Mouse (Mus musculus): ENCODE measurements at regions not wholly inside any gene's neighbourhood (a gene's known extent, or its start where the extent isn't known, plus 50 kb on each side); places are given as distances from the start of the nearest gene placed in this dataset.

- Histone ChIP-seq H3K4me2 (peak overlapping the region; percentile 62), H3K27me3 (replicated peaks) (no peaks in the 10 kb centered on the region), H3K27ac (peak overlapping the region; percentile 98), H3K9ac (peak overlapping the region; percentile 96), H3K4me1 (no peaks in the 10 kb centered on the region), H3K9me3 (no peaks in the 10 kb centered on the region), H3K4me3 (peak overlapping the region; percentile 50), H3K36me3 (replicated peaks) (no peaks in the 10 kb centered on the region)
- under 1% methylated on average over 31 of the region's 31 CpGs for WGBS
- peak; percentile 12 for ATAC-seq (replicated peaks)
These were observed 228.7 kb downstream of the Mef2c start for GRCm38 (mm10) chr13:83732283-83733121.

- Histone ChIP-seq H3K27me3 (replicated peaks) (no peaks in the 10 kb centered on the region), H3K36me3 (replicated peaks) (no peaks in the 10 kb centered on the region), H3K9me3 (no peaks in the 10 kb centered on the region), H3K27ac (peak overlapping the region; percentile 98), H3K4me2 (peak overlapping the region; percentile 62), H3K4me1 (no peaks in the 10 kb centered on the region), H3K9ac (peak overlapping the region; percentile 96), H3K4me3 (peak overlapping the region; percentile 50)
- no peak for ATAC-seq (replicated peaks)
- under 1% methylated on average over 24 of the region's 24 CpGs for WGBS
These were observed 229.6 kb downstream of the Mef2c start for GRCm38 (mm10) chr13:83733231-83733990.

DNA sequence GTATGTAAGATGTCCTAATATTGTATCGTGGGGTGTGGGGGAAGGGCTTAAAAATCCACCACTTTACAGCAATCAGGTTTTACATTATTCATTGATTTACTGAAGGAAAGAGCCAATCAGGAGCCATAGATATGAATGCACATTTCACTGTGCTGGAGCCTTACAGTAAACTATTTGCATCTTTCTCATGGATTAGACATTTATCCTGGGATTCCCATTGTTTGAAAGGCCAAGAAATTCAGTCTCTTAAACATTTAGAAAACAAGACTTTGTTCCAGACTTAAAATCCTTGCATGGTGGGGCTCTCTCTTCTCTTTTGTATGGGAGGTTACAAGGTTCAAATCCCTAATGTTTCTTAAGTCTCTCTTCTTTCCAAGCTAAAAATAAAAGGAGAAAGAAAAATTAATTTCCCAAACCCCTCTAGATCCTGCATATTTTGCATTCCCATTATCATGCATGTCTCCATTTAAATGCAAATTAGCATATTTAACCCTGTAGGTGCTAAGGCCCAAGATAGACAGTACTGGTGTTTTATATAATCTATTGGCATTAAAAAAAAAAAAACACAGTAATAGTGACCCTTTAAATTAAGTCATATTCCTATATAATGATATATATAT lies 230.3 kb downstream of the Mef2c start:
- Histone ChIP-seq H3K9me3 (no peaks in the 10 kb centered on the region), H3K27me3 (replicated peaks) (no peaks in the 10 kb centered on the region), H3K4me3 (peak overlapping the region; percentile 50), H3K4me1 (no peaks in the 10 kb centered on the region), H3K4me2 (peak overlapping the region; percentile 62), H3K27ac (peak overlapping the region; percentile 98), H3K9ac (peak overlapping the region; percentile 96), H3K36me3 (replicated peaks) (no peaks in the 10 kb centered on the region)
- WGBS: 4% methylated on average over 1 of the region's 1 CpGs
- ATAC-seq (replicated peaks): no peak

DNA sequence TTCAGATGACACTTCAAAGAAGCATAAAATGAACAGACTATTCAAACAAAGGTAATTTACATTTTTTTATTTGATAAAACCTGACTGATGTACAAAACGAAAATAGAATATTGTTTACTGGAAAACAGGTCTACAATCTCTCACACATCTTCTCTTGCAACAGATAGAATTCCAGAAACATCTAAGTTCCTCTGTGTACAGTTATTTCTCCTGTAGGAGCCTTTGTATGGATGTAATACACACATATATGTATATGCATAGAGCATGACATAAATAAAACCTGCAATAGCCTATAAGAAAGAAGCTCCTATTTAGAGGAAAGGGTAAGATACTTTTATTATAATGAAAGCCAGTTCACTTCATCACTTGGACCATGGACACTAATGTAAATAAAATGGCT lies 230.8 kb downstream of the Mef2c start:
- H3K4me2 ChIP-seq: peak overlapping the region; percentile 56

GRCm38 (mm10) chr13:83735101-83735500 lies 231.3 kb downstream of the Mef2c start:
- H3K27me3 ChIP-seq (replicated peaks): no peaks in the 10 kb centered on the region
- H3K4me1 ChIP-seq: no peaks in the 10 kb centered on the region
- no peaks in the 10 kb centered on the region for H3K36me3 ChIP-seq (replicated peaks)
- peak overlapping the region; percentile 56 for H3K4me2 ChIP-seq
- H3K27ac ChIP-seq: peak overlapping the region; percentile 80
- 22% methylated on average over 1 of the region's 1 CpGs for WGBS
- peak overlapping the region; percentile 59; the same call in 1 of the 2 replicates for H3K9ac ChIP-seq
- H3K9me3 ChIP-seq: no peaks in the 10 kb centered on the region
- H3K4me3 ChIP-seq: peak overlapping the region; percentile 37
- ATAC-seq (replicated peaks): no peak

More for the DNA sequence above, 230.8 kb downstream of the Mef2c start:
- 6% methylated on average over 1 of the region's 1 CpGs for WGBS
- Histone ChIP-seq H3K9ac (0 out of 2 replicates have a peak overlapping the region, but pooled peaks have one; percentile 25), H3K27me3 (replicated peaks) (no peaks in the 10 kb centered on the region), H3K27ac (peak overlapping the region; percentile 70; the same call in 1 of the 2 replicates), H3K36me3 (replicated peaks) (no peaks in the 10 kb centered on the region), H3K4me1 (no peaks in the 10 kb centered on the region), H3K4me3 (peak overlapping the region; percentile 37), H3K9me3 (no peaks in the 10 kb centered on the region)
- ATAC-seq (replicated peaks): no peak

GRCm38 (mm10) chr13:83735631-83736475 lies 232.0 kb downstream of the Mef2c start:
- Histone ChIP-seq H3K27ac (peak overlapping the region; percentile 80), H3K4me2 (peak overlapping the region; percentile 56), H3K9me3 (no peaks in the 10 kb centered on the region), H3K4me1 (no peaks in the 10 kb centered on the region), H3K36me3 (replicated peaks) (no peaks in the 10 kb centered on the region), H3K27me3 (replicated peaks) (no peaks in the 10 kb centered on the region), H3K4me3 (peak overlapping the region; percentile 37), H3K9ac (peak overlapping the region; percentile 59)
- WGBS: 17% methylated on average over 10 of the region's 10 CpGs
- no peak for ATAC-seq (replicated peaks)

DNA sequence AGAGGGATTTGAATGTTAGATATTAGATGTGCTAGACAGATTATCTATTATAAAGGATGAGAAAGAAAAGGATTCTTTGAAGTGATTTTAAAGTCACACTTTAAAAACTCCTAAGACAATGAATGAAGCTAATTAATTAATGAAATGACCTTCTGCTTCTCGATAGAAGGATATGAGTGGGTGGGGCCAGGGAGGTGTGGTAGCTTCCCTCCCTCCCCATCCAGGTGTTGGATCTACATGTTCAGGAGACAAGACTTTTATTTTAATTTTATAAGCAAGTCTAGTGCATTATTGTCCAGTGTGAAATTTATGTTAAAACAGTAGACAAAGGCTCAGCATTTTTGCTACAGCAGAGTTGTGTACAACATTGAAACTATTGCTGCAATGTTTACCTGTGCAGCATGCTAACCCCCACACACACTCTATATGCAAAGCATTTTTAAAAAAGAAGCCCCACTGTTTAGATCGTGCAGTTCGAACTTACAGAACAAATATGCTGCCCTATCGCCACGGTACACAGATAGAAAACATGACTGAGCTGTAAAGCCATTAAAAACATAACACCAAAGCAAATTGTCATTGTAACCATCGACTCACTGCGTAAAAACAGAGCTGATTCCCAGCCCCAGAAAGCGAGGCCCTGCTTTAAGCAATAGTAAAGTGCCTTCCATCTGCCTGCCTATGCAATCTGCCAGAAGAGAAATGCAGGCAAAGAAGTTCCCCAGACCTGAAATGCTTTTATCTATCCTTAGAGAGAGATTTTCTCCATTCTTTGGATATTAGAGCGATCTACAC lies 233.4 kb downstream of the Mef2c start:
- ATAC-seq (replicated peaks): no peak
- Histone ChIP-seq H3K4me1 (0 out of 2 replicates have a peak, but pooled peaks cover 6% of the 10 kb centered on the region), H3K4me2 (peak overlapping the region; percentile 64), H3K9me3 (no peaks in the 10 kb centered on the region), H3K9ac (peak overlapping the region; percentile 65), H3K4me3 (peak overlapping the region; percentile 47), H3K27me3 (replicated peaks) (no peaks in the 10 kb centered on the region), H3K36me3 (replicated peaks) (no peaks in the 10 kb centered on the region), H3K27ac (peak overlapping the region; percentile 89)
- WGBS: 3% methylated on average over 9 of the region's 9 CpGs

GRCm38 (mm10) chr13:83737826-83738527 lies 234.1 kb downstream of the Mef2c start:
- Histone ChIP-seq H3K36me3 (replicated peaks) (no peaks in the 10 kb centered on the region), H3K27ac (peak overlapping the region; percentile 89), H3K9ac (peak overlapping the region; percentile 65), H3K4me3 (peak overlapping the region; percentile 47), H3K9me3 (no peaks in the 10 kb centered on the region), H3K4me2 (peak overlapping the region; percentile 64), H3K27me3 (replicated peaks) (no peaks in the 10 kb centered on the region), H3K4me1 (0 out of 2 replicates have a peak, but pooled peaks cover 7% of the 10 kb centered on the region)
- WGBS: under 1% methylated on average over 27 of the region's 27 CpGs
- no peak for ATAC-seq (replicated peaks)

GRCm38 (mm10) chr13:83738528-83738981 lies 234.7 kb downstream of the Mef2c start:
- Histone ChIP-seq H3K9ac (peak overlapping the region; percentile 65), H3K4me3 (peak overlapping the region; percentile 47), H3K4me2 (peak overlapping the region; percentile 64), H3K9me3 (no peaks in the 10 kb centered on the region), H3K4me1 (0 out of 2 replicates have a peak, but pooled peaks cover 7% of the 10 kb centered on the region), H3K27ac (peak overlapping the region; percentile 89), H3K36me3 (replicated peaks) (no peaks in the 10 kb centered on the region), H3K27me3 (replicated peaks) (no peaks in the 10 kb centered on the region)
- WGBS: 2% methylated on average over 12 of the region's 12 CpGs
- no peak for ATAC-seq (replicated peaks)

DNA sequence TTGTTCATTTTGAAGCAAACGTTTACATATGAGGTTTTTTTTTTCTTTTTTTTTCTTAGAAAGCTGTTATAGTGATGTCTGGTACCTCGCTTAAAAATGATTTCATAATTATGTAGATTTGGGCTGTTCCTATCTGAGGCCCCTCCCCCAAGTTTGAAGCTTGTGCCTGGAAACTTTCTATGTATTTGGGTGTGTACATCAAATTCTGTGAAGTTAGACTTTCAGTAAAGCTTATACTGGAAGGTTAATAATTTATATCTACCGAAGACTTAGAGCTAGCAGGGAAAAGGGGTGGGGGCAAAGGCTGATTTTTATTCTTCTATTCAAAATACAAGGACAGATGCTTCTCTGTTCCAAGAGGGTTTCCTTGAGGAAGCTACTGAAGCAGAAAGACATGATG lies 235.3 kb downstream of the Mef2c start:
- Histone ChIP-seq H3K36me3 (replicated peaks) (no peaks in the 10 kb centered on the region), H3K27ac (peak overlapping the region; percentile 89), H3K27me3 (replicated peaks) (no peaks in the 10 kb centered on the region), H3K9me3 (no peaks in the 10 kb centered on the region), H3K9ac (peak overlapping the region; percentile 65), H3K4me3 (peak overlapping the region; percentile 47), H3K4me2 (peak overlapping the region; percentile 64), H3K4me1 (peaks cover 7% of the 10 kb centered on the region; the same call in 1 of the 2 replicates)
- ATAC-seq (replicated peaks): no peak
- 0% methylated on average over 3 of the region's 3 CpGs for WGBS
